Mouse (Mus musculus) ZHBTc4 (cell line): ENCODE measurements at regions not wholly inside any gene's neighbourhood (a gene's known extent, or its start where the extent isn't known, plus 50 kb on each side); places are given as distances from the start of the nearest gene placed in this dataset.

Experiments used
- DNase-seq: peaks from one replicate; pipeline ENCODE4 v3.0.0-alpha.2; 2011; ENCODE audit warnings: low read depth, low spot score

DNA sequence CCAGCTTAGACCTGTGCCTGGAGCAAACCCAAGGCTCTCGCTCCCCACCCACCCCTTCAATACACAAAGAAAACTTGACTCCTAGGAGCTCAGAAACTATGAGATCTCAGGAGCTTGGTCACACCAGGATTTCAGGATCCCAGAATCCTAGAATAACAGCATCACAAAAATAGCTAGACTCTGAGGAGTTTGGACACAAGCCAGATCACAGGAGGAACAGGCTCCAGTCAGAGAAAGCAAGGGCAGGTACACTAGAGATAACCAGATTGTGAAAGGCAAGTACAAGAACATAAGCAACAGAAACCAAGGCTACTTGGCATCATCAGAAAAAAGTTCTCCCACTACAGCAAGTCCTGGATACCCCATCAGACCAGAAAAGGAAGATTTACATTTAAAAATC lies 221.5 kb downstream of the Epha7 start:
- no peak for DNase-seq

DNA sequence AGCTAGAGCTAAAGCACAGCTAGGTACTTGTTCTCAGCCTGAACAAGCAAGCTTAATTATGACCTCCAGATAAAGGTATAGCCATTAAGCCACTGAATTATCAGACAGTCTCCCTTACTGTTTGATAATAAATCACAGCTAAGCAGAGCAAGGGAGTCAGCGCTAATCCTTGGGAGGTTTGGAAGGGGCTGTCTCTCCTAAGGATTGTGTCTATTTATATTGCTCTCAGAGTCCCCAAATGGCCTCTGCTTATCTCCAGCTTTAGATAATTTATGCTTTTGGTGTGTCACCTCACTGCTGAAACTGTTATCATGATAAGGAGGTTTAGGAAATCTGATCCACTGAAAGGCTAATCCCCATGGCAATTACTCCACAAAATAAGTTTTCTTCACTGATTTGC lies 227.1 kb downstream of the Epha7 start:
- DNase-seq: no peak

- DNase-seq: peak; percentile 3
Measured at GRCm38 (mm10) chr4:29068678-29069621, 256.0 kb downstream of the Epha7 start.

DNA sequence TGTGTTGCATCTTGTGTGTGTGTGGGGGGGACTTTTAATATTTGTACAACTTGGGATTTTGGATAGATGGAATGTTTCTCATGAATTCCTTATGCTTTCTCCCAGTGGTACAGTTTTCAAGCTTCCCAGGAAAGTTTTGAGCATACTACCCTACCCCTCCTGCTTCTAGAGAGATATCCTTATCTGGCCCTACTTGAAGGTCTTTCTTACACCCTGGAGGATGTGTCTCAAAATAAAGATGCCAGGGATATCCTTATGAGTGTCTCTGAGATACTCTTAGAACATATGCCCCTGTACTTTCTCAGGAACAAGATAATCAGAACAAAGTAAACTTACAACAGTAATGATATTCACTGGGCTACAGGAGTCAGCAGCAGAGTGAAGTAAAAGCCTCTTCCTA lies 261.3 kb downstream of the Epha7 start:
- DNase-seq: no peak

DNA sequence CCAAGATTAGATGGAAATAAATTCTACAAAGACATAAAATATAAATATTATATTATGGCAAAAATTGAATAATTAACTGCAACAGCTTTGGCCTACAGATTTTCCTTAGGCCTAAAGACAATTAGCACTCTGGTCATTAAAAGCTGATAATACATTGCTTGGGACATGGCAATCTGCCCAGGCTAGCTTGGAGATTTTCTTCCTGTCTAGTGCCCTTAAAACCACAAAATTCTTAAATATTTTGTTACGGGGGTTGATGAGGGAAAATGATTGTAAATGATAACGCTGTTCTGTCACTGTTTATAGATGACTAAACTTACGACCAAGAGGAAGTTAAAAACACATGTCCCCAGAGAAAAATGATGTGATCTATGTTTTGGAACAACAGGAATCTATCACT lies 261.9 kb downstream of the Epha7 start:
- no peak for DNase-seq

DNA sequence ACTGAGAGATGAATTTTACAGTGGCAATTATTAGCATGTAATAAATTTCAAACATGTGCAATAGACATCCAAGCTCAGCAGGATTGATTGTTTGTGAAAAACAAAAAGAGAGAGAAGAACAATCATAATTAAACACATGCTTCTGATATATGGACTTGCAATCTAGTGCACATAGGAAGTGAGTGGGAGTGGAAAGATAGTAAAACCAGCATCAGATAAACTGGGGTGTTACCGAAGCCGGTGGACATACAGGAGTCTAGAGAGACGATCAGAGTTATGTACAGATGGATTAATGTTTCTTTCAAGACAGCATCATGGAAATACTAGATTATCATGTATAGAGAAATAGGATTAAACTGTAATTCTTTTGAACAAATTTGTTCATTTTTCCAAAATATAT lies 263.8 kb downstream of the Epha7 start:
- no peak for DNase-seq

GRCm38 (mm10) chr4:29078391-29078790 lies 265.5 kb downstream of the Epha7 start:
- no peak for DNase-seq

DNA sequence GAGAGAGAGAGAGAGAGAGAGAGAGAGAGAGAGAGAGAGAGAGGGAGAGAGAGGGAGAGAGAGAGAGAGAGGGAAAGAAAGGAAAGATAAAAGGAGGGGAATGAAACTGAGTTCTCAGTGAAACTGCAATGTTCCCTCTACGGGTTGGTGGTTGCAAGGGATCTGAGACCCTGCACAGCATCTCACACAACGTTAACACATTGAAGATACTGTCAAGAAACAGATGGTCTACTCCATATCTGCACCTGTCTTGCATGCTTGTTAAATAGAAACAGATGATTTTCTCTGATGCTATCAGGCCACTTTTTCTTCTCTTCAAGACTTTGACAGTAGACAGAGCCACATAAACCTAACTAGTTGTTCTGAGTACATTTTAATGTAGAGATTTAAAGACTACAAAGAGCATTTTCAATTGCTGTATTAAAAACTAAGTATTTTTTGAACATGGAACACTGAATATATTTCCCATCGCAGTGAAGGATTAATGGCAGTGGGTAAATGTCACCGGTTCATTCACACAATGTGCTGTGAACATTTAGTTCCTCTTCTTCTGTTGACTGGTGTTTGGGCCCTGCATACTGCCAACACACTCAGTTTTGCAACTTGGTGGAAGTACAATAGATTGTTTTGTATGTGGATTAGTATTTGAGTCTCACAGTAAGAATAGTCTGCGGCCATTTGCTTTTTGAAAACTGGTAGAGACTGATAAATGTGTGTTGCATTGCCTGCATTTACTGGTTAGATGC lies 270.8 kb downstream of the Epha7 start:
- DNase-seq: no peak

DNA sequence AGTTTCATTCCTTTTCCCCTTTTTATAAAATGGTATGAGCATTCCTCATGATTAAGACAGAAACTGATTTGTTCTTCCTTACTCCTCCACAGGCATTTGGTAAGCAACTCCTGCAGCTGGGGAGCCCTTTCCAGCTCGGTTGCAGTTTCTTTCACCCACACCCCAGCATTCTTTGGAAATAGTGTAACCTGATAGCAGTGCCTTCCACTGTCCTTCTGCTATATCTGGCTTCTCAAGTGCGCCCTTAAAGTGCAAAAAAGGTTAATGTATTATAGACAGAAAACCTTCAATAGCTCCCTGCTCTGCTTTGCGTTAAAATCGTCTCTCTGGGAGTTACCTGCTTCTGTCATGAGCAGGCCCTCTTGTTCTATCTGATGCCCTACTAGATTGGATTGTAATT lies 278.0 kb downstream of the Epha7 start:
- DNase-seq: no peak

GRCm38 (mm10) chr4:29091495-29092211 lies 278.7 kb downstream of the Epha7 start:
- peak; percentile 91 for DNase-seq

DNA sequence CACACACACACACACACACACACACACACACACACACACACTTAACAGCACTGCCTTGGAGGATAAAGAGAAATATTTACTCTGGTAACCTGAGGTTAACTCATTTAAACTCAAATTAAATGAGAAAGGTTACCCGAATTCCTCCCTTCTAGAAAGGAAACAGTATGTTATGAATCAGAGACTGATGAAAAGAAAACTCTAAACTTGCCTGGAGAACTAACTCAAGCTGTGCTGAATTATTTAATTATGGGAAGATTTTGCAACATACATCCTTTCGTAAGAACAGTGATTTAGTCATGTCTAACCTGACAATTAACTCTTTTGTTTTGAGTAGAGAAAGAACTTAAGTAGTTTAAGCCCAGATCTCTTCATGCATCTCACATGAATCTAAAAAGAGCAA lies 289.4 kb downstream of the Epha7 start:
- DNase-seq: no peak

DNA sequence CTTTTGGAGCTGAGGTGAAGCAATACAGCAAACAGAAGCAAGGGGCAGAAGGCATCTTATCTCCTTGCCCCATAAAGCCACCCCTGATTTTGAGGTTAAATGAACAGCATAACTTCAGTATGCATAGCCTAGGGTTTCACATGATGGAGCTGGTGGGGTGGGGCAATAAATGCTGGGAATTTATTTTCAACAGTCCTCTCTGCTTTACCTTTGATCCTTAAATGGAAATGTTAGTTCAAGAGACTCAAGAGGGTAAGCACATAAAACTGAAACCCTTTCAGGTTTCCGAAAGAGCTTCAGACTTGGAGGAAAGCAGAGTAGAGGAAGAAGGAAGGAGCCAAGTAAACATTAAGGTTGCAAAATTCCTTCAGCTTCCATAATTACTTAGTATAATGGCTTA lies 290.5 kb downstream of the Epha7 start:
- no peak for DNase-seq

- DNase-seq: no peak
Measured at GRCm38 (mm10) chr4:29112552-29112951, 299.6 kb downstream of the Epha7 start.

- no peak for DNase-seq
Measured at GRCm38 (mm10) chr4:29117025-29117424, 304.1 kb downstream of the Epha7 start.

GRCm38 (mm10) chr4:29117926-29118325 lies 305.0 kb downstream of the Epha7 start:
- DNase-seq: no peak

- no peak for DNase-seq
Measured at GRCm38 (mm10) chr4:29118679-29119479, 305.9 kb downstream of the Epha7 start.

DNA sequence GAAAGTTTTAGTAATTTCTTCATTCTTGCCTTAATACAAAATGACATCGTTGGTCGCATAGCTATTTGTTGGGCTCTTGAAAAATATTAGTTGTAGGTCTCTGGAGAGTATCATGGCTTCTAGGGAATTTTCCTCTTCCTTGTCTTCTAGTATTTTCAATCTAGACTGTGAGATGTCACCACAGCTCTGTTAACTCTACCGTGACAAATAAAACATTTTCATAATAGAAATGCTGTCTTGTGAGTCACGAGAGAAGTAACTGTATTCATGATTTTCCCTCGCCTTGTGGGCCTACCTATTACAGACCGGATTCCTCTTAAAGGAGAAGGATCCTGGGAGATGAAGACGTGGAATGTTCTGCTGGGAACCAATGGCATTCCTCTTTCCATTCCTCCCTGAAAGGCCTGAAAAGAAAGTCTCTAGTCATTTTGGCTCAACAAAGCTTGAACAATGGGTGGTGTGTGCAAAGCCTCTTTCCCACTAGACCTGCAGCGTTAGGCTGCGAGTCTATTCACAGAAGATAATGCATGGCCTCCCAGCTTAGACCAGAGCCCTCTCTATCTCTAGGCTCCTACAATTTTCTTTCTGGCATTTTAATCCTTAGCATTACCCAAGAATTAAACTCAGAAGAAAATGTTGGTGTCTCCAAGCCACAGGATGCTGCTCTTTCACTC lies 306.7 kb downstream of the Epha7 start:
- DNase-seq: no peak

- no peak for DNase-seq
Measured at GRCm38 (mm10) chr4:29123697-29124377, 310.9 kb downstream of the Epha7 start.

GRCm38 (mm10) chr4:29130485-29130884 lies 317.6 kb downstream of the Epha7 start:
- no peak for DNase-seq
